Mouse (Mus musculus): ENCODE measurements around the gene Tpcn1.

DNA sequence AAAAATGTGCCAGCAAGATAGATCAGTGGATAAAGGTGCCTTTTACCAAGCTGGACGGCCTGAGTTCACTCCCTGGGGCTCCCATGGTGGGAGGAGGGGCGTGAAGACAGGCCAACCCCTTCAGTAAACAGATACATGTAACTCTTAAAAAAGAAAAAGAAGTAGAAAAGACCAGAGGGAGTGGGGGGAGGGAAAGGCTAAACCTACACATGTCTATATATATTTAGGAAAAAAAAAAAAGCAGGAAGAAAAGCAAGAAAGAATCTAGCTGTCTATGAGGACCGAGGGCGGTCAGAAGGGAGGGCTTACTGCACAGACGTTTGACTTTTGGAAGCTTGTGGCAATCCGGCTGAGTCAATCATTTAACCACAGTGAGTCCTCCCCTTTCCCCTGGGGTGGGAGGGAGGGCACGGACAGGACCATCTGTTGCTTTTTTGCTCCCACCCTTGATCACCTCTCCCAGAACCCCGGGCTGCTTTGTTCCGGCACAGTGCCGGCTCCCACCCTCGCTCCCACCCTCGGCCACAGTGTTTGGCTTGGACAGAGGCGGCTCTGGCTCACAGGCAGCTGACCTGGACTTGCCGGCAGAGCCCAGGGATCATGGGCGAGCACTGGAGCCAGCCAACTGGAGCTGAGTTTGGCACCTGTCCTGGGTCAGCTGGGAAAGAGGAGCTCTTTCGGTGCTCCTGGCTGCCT, 27.7 kb downstream of the Tpcn1 start:
- TF ChIP-seq CTCF (IDR thresholded peaks at IDR 0.05; ENCODE audit: extremely low read depth, insufficient read depth, low read length), result no peak
- TF ChIP-seq POLR2A (IDR thresholded peaks at IDR 0.05; ENCODE audit: extremely low read depth, insufficient read depth, low read length), result no peak
